Comparison of ENCODE assay signal across 13 mouse cellular contexts in genomic region chr2:92362571-92363228, GRCm38 (mm10). TPM values are rescaled to one million over a fixed set of nuclear protein-coding genes. Genes with fewer than 3 reads are reported as not detected.
"Had no signal": no experiment of that assay in that cellular context is flagged by ENCODE, and none has a peak within 500 bp of the region (broad histone marks: within the 10 kb centered on the region; RNA-seq: fewer than 3 reads in every experiment).

No protein-coding gene starts in this region.

- H3K27ac ChIP-seq: limb, embryonic 13.5 days; liver, embryonic 13.5 days had no signal

- H3K9me3 ChIP-seq: limb, embryonic 13.5 days; liver, embryonic 13.5 days had no signal

- H3K4me3 ChIP-seq: limb, embryonic 13.5 days; liver, embryonic 13.5 days had no signal

- DNase-seq: kidney, adult 2 months; kidney, postnatal 10 days; left cerebral cortex, postnatal 4 days; liver, embryonic 13.5 days; lung, adult 2 months; lung, postnatal 14 days; midbrain, embryonic 14.5 days; thymus, adult 2 months; thymus, postnatal 36 days had no signal

- H3K4me1 ChIP-seq: liver, embryonic 13.5 days had no signal

- H3K9ac ChIP-seq: limb, embryonic 13.5 days; liver, embryonic 13.5 days had no signal

- H3K4me2 ChIP-seq: limb, embryonic 13.5 days; liver, embryonic 13.5 days; midbrain, embryonic 11.5 days had no signal

- H3K27me3 ChIP-seq: limb, embryonic 13.5 days had no signal

RNA-seq across cellular contexts. Expression of gene Large2, which starts 12.0 kb away (rescaled TPM):
- total RNA-seq: megakaryocyte-erythroid progenitor cell, adult 5-6 weeks had no signal

RNA-seq across cellular contexts. Expression of gene Mapk8ip1, which starts 38.4 kb away (rescaled TPM):
- total RNA-seq: megakaryocyte progenitor cell, adult 5-6 weeks; megakaryocyte-erythroid progenitor cell, adult 5-6 weeks had no signal
